Mouse (Mus musculus): ENCODE results near the gene Gm49373.

DNA sequence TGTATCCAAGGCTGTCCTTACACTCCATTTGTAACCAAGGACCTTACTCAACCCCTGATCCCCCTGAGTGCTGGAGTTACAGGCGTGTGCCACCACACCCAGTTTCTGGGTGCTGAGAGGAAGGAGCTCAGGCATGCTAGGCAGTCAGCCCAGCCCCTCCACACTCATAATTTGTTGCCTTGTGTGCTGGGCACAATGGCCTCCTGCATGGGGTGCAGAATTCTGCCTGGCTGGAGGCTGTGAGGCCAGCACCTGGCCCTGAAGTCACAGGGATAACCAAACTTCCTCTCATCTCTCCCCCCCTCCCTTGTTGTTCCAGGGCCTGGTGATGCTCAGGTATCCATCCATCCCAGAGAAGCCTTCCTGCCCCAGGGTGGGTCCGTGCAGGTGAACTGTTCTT lies 54.3 kb downstream of the Gm49373 start:
- no peak for TF ChIP-seq EP300 (IDR thresholded peaks at IDR 0.05; ENCODE audit: insufficient read depth, low read depth, low read length)
- TF ChIP-seq CTCF (IDR thresholded peaks at IDR 0.05; ENCODE audit: low read depth, low read length): no peak
- TF ChIP-seq POLR2A (IDR thresholded peaks at IDR 0.05; ENCODE audit: insufficient read depth, low read length): no peak
